Mouse (Mus musculus) heart, embryonic 16.5 days (tissue): ENCODE measurements around the gene Mllt6. TPM values are rescaled to one million over a fixed set of nuclear protein-coding genes. Genes with fewer than 3 reads are reported as not detected.

ENCODE experiments used
- ATAC-seq: fragments of 200-750 bp; cut with Nextera tagmentation; replicated peaks from 2 replicates; pipeline ENCODE4 v1.8.0; 2017; ENCODE audit warnings: moderate number of reproducible peaks; ENCODE audit not compliant: insufficient read depth, low FRiP score; ENCODE audit errors: extremely low read depth
- H3K27ac ChIP-seq: fragments of 300-500 bp; sonication (generic); 2 replicates; pipeline ENCODE4 v1.5.1; 2014; ENCODE audit warnings: mild to moderate bottlenecking, low read length, control low read depth, moderate library complexity
- H3K27me3 ChIP-seq: fragments of 300-500 bp; sonication (generic); 2 replicates; pipeline ENCODE4 v1.6.1; 2014; ENCODE audit warnings: low read length, mixed read lengths; ENCODE audit not compliant: control insufficient read depth, insufficient read depth
- H3K36me3 ChIP-seq: fragments of 300-500 bp; sonication (generic); 2 replicates; pipeline ENCODE4 v1.6.1; 2014; ENCODE audit not compliant: control insufficient read depth, insufficient read depth
- H3K4me1 ChIP-seq: fragments of 300-500 bp; sonication (generic); 2 replicates; pipeline ENCODE4 v1.6.1; 2014; ENCODE audit warnings: low read length, mixed read lengths; ENCODE audit not compliant: control insufficient read depth, insufficient read depth
- H3K4me2 ChIP-seq: fragments of 300-500 bp; sonication (generic); 2 replicates; pipeline ENCODE4 v1.6.1; 2014; ENCODE audit warnings: low read depth, mild to moderate bottlenecking, control low read depth, low read length
- H3K4me3 ChIP-seq: fragments of 300-500 bp; sonication (generic); 2 replicates; pipeline ENCODE4 v1.5.1; 2014; ENCODE audit warnings: mild to moderate bottlenecking, control low read depth, low read length
- H3K9ac ChIP-seq: fragments of 300-500 bp; sonication (generic); 2 replicates; pipeline ENCODE4 v1.6.1; 2014; ENCODE audit warnings: low read length, control low read depth
- H3K9me3 ChIP-seq: fragments of 300-500 bp; sonication (generic); replicated peaks from 2 replicates; pipeline ENCODE4 v1.6.1; 2016; ENCODE audit warnings: low read length; ENCODE audit not compliant: control insufficient read depth
- WGBS: fragments of 180-500 bp; shearing (Covaris S2); extraction: QIAGEN DNeasy Blood & Tissue Kit; methylation state at CpG from one replicate; pipeline ENCODE4 v1.1.7; 2014; 5-methylcytosine and 5-hydroxymethylcytosine counted together
- polyA plus RNA-seq: library from polyadenylated mRNA; unstranded; fragments of >200 nt; fragmentation: Nextera tagmentation; extraction: Ambion mirVana; gene quantifications from 2 replicates; pipeline ENCODE4 v1.2.1, GENCODE M21; 2015

The Mllt6 gene
- 2.1 and 2.8 TPM in 2 replicates for polyA plus RNA-seq

DNA sequence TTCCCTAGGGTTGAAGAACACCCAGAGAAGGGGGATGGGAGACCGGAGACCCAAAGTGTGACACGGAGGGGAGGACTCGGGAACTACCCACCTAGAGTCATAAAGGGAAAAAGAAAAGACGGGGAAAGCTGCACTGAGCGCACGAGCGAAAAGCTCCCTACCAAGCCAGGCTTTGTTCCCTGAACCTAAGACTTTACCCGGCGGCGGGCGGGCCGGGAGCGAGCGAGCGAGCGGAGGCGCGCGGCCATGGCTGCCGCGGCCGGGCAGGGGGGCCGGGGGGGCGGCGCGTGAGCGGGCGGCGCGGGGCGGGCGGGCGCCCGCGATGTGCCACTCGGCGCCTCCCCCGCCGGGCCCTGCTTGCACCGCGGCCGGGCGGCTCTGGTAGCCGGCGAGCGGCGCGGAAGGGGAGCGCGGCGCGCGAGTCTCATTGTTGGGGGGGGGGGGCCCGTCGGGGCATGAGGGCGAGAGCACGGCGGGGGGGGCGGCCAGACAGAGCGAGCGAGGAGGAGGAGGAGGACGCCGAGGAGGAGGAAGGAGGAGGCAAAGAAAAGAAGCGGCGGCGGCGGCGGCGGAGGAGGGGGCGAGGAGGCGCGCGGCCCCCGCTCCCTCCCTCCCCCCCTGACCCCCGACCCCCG is at the start of gene Mllt6:
Gene Mllt6, plus strand, starts transcription at position 522 of the 635 bp plus-strand sequence.
- under 1% methylated on average over 45 of the region's 76 CpGs for WGBS
- peak; percentile 63 for ATAC-seq

DNA sequence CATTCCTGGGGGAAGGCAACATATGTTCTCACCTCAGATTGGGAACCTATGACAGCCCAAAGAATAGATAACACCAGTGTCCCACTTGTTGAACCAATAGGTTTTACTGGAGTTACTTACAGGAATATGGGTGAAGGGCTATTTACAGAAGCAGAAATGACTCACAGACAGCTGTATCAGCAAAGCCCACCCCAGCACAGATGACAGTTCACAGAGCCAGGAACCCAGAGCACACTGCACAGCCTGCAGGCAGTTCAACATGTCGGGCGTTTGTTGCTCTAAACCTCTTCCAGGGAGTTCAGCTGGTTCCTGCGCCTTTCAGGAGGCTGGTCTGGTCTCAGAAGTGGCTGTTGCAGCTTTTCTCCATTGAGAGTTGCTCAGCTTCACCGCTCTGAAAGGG is 47.9 kb upstream of the Mllt6 start:
- 71% methylated on average over 4 of the region's 4 CpGs for WGBS
- H3K9ac ChIP-seq = no peak overlapping the region
- peaks cover 26% of the 10 kb centered on the region for H3K27me3 ChIP-seq
- no peak overlapping the region for H3K27ac ChIP-seq
- H3K4me2 ChIP-seq = no peak overlapping the region
- no peaks in the 10 kb centered on the region for H3K36me3 ChIP-seq
- no peaks in the 10 kb centered on the region for H3K4me1 ChIP-seq
- ATAC-seq = no peak
- H3K9me3 ChIP-seq = no peaks in the 10 kb centered on the region
- H3K4me3 ChIP-seq = no peak overlapping the region

More for the DNA sequence above, at the start of gene Mllt6:
- peaks cover 41% of the 10 kb centered on the region for H3K4me1 ChIP-seq
- H3K27ac ChIP-seq = peak within 1 kb of the TSS; percentile 94
- peaks cover 15% of the 10 kb centered on the region for H3K36me3 ChIP-seq
- peak within 1 kb of the TSS; percentile 89 for H3K4me3 ChIP-seq
- H3K9ac ChIP-seq = peak within 1 kb of the TSS; percentile 86
- no peaks in the 10 kb centered on the region for H3K9me3 ChIP-seq
- peak within 1 kb of the TSS; percentile 80 for H3K4me2 ChIP-seq
- H3K27me3 ChIP-seq = no peaks in the 10 kb centered on the region

DNA sequence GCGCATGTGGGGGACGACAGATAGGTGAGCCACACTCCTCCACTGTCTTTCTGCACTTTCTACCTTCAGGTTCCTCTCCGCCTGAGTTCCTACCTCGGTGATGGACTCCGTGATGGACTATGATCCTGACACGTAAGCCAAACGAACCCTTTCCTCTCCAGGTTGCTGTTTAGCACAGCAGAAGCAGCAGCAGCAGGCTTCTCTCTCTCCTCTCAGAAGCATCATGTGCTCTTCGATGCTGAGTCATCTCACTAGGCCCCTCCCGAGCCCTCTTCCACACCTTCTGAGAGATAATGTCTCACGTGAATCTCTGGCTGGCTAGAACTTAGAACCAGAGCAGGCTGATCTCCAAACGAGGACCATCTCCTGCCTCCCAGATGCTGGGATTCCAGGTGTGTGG is 44.8 kb upstream of the Mllt6 start:
- H3K9ac ChIP-seq = no peak overlapping the region
- H3K9me3 ChIP-seq = no peaks in the 10 kb centered on the region
- H3K4me3 ChIP-seq = no peak overlapping the region
- H3K4me2 ChIP-seq = no peak overlapping the region
- H3K27ac ChIP-seq = no peak overlapping the region
- no peaks in the 10 kb centered on the region for H3K36me3 ChIP-seq
- H3K4me1 ChIP-seq = no peaks in the 10 kb centered on the region
- H3K27me3 ChIP-seq = peaks cover 30% of the 10 kb centered on the region
- WGBS = 50% methylated on average over 11 of the region's 11 CpGs
- ATAC-seq = no peak

DNA sequence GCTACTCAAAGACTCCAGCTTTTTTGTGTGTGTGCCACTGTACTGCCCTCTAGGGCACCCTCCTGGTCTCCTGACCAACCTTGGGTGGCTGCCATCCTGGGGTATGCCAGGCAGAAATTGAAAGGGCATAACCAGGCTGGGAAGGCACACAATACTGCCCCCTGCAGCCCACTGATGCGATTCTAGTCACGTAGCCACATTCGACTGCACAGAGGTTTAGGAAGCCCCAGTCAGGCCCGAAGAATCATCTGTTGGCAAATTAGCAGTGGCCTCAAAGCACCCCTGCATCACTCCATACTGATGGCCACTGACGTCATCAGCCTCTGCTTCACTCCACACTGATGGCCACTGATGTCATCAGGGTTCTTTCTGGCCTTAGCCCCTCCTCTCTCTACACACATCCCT is 43.8 kb upstream of the Mllt6 start:
- no peak overlapping the region for H3K9ac ChIP-seq
- 43% methylated on average over 5 of the region's 5 CpGs for WGBS

DNA sequence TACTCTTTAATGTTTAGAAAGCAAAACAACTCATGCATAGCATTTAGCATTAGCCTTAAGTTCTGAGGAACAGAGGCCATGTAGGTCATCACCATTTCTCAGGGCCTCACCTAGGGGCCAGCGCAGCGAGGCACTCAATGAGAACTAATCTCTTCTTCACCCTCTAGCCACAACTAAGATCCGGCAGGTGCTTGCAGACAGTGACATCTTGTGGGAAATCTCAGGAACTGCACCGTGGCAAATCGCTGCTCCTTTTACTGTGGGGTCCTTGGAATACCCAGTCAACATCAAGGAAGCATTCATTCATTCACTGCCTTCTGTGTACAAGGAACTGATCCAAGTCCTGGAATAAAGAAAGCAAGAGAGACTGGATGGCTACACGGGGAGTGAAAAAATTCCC is 40.8 kb upstream of the Mllt6 start:
- H3K4me2 ChIP-seq = no peak overlapping the region
- H3K4me3 ChIP-seq = no peak overlapping the region
- H3K9ac ChIP-seq = no peak overlapping the region
- no peaks in the 10 kb centered on the region for H3K9me3 ChIP-seq
- no peak overlapping the region for H3K27ac ChIP-seq
- H3K36me3 ChIP-seq = no peaks in the 10 kb centered on the region
- no peaks in the 10 kb centered on the region for H3K4me1 ChIP-seq
- WGBS = 1% methylated on average over 6 of the region's 6 CpGs
- H3K27me3 ChIP-seq = peaks cover 55% of the 10 kb centered on the region
- no peak for ATAC-seq

More for the DNA sequence above, 43.8 kb upstream of the Mllt6 start:
- Histone ChIP-seq H3K9me3 (no peaks in the 10 kb centered on the region), H3K36me3 (no peaks in the 10 kb centered on the region), H3K4me2 (no peak overlapping the region), H3K4me1 (no peaks in the 10 kb centered on the region), H3K27me3 (peaks cover 38% of the 10 kb centered on the region), H3K4me3 (no peak overlapping the region), H3K27ac (no peak overlapping the region)
- no peak for ATAC-seq

DNA sequence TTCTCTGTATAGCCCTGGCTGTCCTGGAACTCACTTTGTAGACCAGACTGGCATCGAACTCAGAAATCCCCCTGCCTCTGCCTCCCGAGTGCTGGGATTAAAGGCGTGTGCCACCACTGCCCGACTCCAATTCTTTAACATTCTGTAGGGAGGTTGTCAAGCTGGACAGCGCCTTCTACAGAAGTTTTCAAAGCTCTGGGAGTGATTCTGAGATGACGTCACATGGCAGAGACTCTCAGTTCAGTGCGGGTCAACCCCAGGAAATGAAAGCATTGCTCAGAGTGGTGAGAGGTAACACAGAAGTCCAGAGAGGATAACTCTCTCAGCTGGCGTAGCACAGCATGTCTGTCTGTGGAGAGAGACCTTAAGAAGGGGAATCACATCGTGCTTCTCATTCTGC is 40.0 kb upstream of the Mllt6 start:
- 0 out of 2 replicates have a peak, but pooled peaks cover 4% of the 10 kb centered on the region for H3K4me1 ChIP-seq
- H3K9ac ChIP-seq = no peak overlapping the region
- H3K27me3 ChIP-seq = peaks cover 55% of the 10 kb centered on the region
- H3K4me2 ChIP-seq = no peak overlapping the region
- H3K4me3 ChIP-seq = no peak overlapping the region
- H3K36me3 ChIP-seq = no peaks in the 10 kb centered on the region
- ATAC-seq = no peak
- no peak overlapping the region for H3K27ac ChIP-seq
- H3K9me3 ChIP-seq = no peaks in the 10 kb centered on the region
- WGBS = 57% methylated on average over 9 of the region's 9 CpGs

DNA sequence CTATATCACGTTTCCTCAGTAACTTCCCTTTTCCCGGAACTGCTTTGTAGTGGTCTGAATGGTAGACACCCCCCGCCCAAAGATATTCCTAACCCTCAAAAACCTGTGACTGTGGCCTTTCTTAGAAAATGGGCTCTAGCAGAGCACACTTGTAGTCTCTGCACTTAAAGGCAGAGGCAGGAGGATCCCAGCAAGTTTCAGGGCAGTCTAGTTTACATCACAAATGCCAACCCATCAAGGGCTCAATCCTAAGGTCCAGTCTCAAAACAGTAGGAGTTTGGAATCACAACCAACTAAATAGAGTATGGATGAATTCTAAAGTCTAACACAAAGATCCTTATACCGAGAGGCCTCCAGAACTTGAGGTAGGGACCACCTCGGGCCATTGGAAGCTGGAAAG is 37.7 kb upstream of the Mllt6 start:
- H3K4me1 ChIP-seq = peaks cover 13% of the 10 kb centered on the region; the same call in 1 of the 2 replicates
- no peak overlapping the region for H3K27ac ChIP-seq
- no peak overlapping the region for H3K9ac ChIP-seq
- 59% methylated on average over 5 of the region's 5 CpGs for WGBS
- H3K4me3 ChIP-seq = no peak overlapping the region
- peaks cover 66% of the 10 kb centered on the region for H3K27me3 ChIP-seq
- ATAC-seq = no peak
- no peak overlapping the region for H3K4me2 ChIP-seq
- H3K36me3 ChIP-seq = no peaks in the 10 kb centered on the region
- H3K9me3 ChIP-seq = no peaks in the 10 kb centered on the region

DNA sequence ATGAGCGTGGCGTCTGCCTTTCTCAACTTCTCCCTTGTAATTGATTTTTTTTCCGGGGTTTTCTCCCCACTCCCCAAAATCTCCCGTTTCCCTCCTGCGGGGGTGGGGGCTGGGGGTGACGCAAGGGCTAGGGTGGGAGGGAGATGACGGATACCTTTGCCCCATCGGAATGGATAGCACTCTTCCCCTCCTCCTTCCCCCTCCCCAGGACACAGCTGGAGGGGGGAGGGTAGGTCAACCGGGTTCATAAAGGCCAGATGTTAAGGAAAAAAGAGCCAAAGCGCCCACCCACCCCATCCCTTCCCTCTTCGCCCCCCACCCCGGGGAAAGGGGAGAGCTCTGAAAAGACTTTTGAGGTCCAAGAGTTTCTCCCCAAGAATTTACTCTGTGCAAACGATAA is 36.8 kb upstream of the Mllt6 start:
- Histone ChIP-seq H3K4me3 (no peak overlapping the region), H3K9me3 (no peaks in the 10 kb centered on the region), H3K9ac (no peak overlapping the region), H3K4me1 (peaks cover 13% of the 10 kb centered on the region; the same call in 1 of the 2 replicates), H3K27me3 (peaks cover 75% of the 10 kb centered on the region), H3K36me3 (no peaks in the 10 kb centered on the region), H3K27ac (no peak overlapping the region), H3K4me2 (no peak overlapping the region)
- WGBS = 12% methylated on average over 13 of the region's 13 CpGs
- no peak for ATAC-seq

DNA sequence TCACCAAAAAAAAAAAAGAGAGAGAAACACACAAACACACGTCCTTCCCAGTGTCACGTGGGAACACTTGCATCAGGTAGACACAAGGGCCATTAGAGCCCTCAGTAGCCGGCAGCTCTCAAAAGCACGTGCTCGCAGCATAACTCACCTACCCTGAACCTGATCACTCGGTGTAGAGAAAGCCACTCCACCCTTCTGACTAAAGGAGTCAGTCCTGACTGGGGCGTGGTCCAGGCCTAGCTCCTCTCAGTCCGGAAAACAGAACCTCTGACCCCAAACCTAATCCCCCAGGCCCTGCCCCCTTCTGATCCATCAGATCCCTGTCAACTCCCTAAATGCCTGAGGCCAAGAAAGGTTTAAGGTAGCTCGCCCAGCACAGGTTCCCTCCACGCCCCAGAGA is 36.4 kb upstream of the Mllt6 start:
- ATAC-seq = no peak
- Histone ChIP-seq H3K36me3 (no peaks in the 10 kb centered on the region), H3K4me2 (no peak overlapping the region), H3K27me3 (peaks cover 78% of the 10 kb centered on the region), H3K9ac (no peak overlapping the region), H3K27ac (no peak overlapping the region), H3K4me1 (peaks cover 13% of the 10 kb centered on the region; the same call in 1 of the 2 replicates), H3K4me3 (no peak overlapping the region), H3K9me3 (no peaks in the 10 kb centered on the region)
- WGBS = 27% methylated on average over 10 of the region's 10 CpGs
